Mouse (Mus musculus) splenic B cell, adult 2 months (primary cell): ENCODE measurements at regions not wholly inside any gene's neighbourhood (a gene's known extent, or its start where the extent isn't known, plus 50 kb on each side); places are given as distances from the start of the nearest gene placed in this dataset.
A peak's percentile ranks its signal among the peaks of the same experiment; 100 is the strongest.

Experiments used
- DNase-seq: peaks from one replicate; pipeline ENCODE4 v3.0.0-alpha.2; 2011; ENCODE audit warnings: low read depth, low spot score
- H3K27me3 ChIP-seq: 2 replicates; pipeline ENCODE4 v1.6.1; 2012; ENCODE audit warnings: mild to moderate bottlenecking, low read length, moderate library complexity, mixed read lengths; ENCODE audit not compliant: control insufficient read depth, poor library complexity, insufficient read depth, severe bottlenecking
- H3K36me3 ChIP-seq: 2 replicates; pipeline ENCODE4 v1.6.1; 2012; ENCODE audit warnings: mild to moderate bottlenecking, low read length, moderate library complexity, mixed read lengths; ENCODE audit not compliant: control insufficient read depth, poor library complexity, insufficient read depth, severe bottlenecking

DNA sequence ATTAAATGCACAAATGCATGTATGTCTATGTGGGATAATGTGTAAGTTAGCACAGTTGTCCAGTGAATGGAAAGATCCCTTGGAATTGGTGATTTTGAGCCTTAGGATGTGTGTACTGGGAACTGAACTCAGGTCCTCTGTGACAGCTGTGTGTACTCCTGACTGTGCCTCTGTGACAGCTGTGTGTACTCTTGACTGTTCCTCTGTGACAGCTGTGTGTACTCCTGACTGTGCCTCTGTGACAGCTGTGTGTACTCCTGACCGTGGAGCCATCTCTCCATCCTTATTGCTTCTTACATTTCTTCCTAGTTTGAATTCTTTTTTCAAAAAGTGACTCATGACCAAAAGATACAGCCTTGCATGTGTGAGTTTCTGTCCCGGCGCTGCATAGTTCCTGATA is 239.7 kb downstream of the Gpat3 start:
- DNase-seq = no peak
- Histone ChIP-seq H3K27me3 (no peaks in the 10 kb centered on the region), H3K36me3 (no peaks in the 10 kb centered on the region)

DNA sequence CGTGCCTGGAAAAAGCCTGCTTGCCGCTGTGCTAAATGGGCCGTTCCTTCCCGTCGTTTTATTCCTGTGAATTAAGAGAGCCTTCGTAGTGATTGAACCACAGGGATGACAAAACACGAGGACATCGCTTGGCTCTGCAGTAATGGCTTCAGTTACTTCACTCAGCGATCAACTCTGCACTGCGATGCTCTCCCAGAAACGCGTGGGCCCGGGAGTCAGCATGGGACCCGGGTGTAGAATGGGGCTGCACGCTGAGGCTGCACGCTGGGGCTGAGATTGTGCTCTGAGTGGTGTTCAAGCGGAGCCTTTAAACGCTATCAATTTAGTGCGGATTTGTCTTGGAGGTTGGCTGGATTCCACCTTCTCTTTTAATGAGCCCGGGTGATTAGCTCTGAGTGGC is 237.1 kb downstream of the Gpat3 start:
- no peaks in the 10 kb centered on the region for H3K27me3 ChIP-seq
- H3K36me3 ChIP-seq = no peaks in the 10 kb centered on the region
- no peak for DNase-seq

- DNase-seq = no peak
- H3K27me3 ChIP-seq = no peaks in the 10 kb centered on the region
- H3K36me3 ChIP-seq = no peaks in the 10 kb centered on the region
These were observed 218.8 kb downstream of the Gpat3 start for GRCm38 (mm10) chr5:101064308-101064707.

DNA sequence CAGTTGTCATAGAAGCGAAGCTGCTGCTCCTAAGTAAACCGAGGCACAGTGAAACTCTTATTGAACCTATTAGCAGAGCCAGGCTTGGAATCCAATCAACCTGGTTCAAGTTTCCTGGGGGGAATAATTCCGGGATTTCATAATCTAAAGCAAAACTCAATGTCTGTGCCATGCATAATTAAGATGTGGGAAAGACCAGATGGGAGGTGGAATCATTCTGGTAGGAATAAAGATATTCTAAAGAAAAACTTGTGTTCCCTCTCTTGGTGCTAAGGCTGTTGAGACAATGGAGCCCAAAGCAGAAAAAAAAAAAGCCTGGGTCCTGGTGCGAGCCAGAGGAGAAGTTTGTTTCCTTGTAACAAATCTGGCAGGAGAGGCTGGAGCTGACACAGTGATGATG is 217.7 kb downstream of the Gpat3 start:
- Histone ChIP-seq H3K27me3 (no peaks in the 10 kb centered on the region), H3K36me3 (no peaks in the 10 kb centered on the region)
- no peak for DNase-seq

DNA sequence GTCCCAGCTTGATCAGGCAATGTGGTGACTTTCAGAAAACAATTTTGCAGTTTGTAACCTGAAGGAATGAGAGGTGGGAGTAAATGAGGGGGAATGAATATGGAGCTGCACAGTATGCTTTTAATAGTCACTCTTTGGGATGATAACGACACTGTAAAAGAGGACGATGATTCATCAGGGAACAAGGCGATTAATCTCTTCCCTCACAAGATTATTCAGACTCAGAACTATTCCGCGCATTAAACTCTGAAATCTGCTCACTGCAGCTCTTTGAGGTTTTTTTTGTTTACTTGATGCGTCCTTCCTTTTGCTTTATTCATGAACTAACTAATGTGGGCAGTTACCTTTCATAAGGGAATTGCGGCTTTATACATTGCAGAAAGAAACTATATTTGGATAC is 206.1 kb downstream of the Gpat3 start:
- no peaks in the 10 kb centered on the region; the same call in 1 of the 2 replicates for H3K27me3 ChIP-seq
- no peaks in the 10 kb centered on the region for H3K36me3 ChIP-seq
- no peak for DNase-seq

- no peak for DNase-seq
- no peaks in the 10 kb centered on the region for H3K36me3 ChIP-seq
- no peaks in the 10 kb centered on the region for H3K27me3 ChIP-seq
These were observed 195.0 kb downstream of the Gpat3 start for GRCm38 (mm10) chr5:101040488-101040887.

- no peaks in the 10 kb centered on the region for H3K36me3 ChIP-seq
- DNase-seq = no peak
- no peaks in the 10 kb centered on the region for H3K27me3 ChIP-seq
These were observed 187.5 kb downstream of the Gpat3 start for GRCm38 (mm10) chr5:101032968-101033367.

DNA sequence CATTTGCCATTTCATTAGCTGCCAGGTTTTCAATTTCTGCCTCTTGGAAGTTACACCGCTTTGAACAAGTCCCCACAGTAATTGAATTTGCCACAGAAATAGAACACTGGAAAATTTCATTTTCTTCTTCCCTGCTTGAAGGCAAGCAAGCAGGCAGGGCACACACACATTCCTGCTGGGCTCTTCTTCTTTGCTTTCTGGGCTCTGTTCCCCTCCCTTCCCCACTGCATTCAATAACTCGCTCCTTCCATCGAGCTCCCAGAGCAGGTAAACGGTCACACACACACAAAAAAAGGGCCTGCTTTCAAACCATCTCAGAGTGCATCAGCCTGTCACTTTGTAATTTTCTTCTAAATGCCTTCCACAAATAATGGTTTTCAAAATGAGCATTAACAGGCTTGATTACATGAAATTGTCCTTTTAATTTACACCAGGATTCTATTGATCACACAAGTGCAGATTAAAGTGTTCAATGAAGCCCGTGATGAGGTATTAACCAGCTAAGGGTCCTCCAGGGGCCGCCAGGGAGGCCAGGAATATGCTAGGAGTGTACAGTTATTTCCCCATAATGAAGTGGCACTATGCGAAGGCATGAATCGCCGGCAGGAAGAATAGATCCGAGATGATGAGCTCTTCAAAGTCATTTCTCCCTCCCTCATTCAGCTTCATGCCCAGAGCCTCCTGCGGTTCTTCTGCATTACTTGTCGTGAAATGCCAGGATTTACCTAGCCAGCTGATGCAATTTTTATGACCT is 186.8 kb downstream of the Gpat3 start:
- Histone ChIP-seq H3K27me3 (no peaks in the 10 kb centered on the region), H3K36me3 (no peaks in the 10 kb centered on the region)
- no peak for DNase-seq

DNA sequence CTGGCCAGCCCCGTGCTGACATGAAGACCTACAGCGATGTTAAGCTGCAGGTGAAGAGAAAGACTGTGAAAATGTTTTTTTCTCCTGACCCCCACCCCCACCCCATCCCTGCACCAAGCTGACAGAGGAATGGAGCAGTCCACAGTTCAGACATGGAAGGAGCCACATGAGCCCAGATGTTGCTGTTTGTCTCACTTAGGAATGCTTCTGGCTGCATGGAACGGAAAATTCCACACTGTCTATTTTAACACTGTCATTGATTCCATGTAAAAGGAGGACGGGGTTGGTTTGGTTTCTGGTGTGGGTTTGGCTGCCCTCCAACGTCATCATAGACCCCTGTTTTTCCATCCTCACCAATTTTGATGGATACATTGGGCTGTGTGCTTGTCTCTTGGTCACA is 179.3 kb downstream of the Gpat3 start:
- H3K36me3 ChIP-seq = no peaks in the 10 kb centered on the region
- no peak for DNase-seq
- H3K27me3 ChIP-seq = no peaks in the 10 kb centered on the region

GRCm38 (mm10) chr5:101023784-101024183 is 178.3 kb downstream of the Gpat3 start:
- Histone ChIP-seq H3K27me3 (no peaks in the 10 kb centered on the region), H3K36me3 (no peaks in the 10 kb centered on the region)
- DNase-seq = no peak

DNA sequence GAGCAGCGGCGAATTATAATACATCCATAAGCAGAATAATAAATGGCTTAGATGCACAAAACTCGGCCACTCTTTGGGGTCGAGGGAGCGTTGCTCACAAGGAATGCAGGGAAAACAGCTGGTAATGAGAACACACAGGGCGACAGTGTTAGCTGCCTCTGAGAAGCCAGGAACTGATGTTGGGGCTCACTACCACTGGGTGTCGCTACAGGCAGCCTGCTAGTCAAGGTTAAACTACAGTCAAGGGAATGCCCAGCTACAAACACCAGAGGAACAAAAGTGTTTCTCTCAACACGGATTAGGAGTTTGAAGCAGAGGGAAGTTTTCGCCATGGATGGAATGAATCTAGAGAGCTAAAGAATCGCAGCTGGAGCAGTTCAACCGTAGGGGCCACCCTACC is 175.3 kb downstream of the Gpat3 start:
- no peaks in the 10 kb centered on the region for H3K36me3 ChIP-seq
- H3K27me3 ChIP-seq = no peaks in the 10 kb centered on the region
- DNase-seq = peak; percentile 50

- no peaks in the 10 kb centered on the region for H3K27me3 ChIP-seq
These were observed 168.3 kb downstream of the Gpat3 start for GRCm38 (mm10) chr5:101013844-101014243.

GRCm38 (mm10) chr5:101005216-101005615 is 159.7 kb downstream of the Gpat3 start:
- no peaks in the 10 kb centered on the region; the same call in 1 of the 2 replicates for H3K27me3 ChIP-seq
- DNase-seq = peak; percentile 6

More at GRCm38 (mm10) chr5:101013844-101014243, 168.3 kb downstream of the Gpat3 start:
- no peak for DNase-seq
- no peaks in the 10 kb centered on the region for H3K36me3 ChIP-seq

DNA sequence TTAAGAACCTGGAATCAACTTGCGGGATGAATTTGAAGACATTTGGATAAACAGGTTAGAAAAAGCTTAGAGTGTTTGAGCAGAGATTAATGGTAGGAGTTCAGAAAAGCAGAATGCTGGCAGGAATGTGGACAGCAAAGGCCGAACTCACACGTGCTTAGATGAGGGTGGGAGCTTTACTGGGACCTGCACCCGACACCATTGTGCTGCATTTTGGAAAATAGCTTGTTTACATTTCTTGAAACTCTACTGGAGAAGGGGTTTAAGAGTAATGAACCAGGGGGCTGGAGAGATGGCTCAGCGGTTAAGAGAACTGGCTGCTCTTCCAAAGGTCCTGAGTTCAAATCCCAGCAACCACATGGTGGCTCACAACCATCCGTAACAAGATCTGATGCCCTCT is 154.9 kb downstream of the Gpat3 start:
- H3K27me3 ChIP-seq = no peaks in the 10 kb centered on the region

More at GRCm38 (mm10) chr5:101005216-101005615, 159.7 kb downstream of the Gpat3 start:
- no peaks in the 10 kb centered on the region for H3K36me3 ChIP-seq

DNA sequence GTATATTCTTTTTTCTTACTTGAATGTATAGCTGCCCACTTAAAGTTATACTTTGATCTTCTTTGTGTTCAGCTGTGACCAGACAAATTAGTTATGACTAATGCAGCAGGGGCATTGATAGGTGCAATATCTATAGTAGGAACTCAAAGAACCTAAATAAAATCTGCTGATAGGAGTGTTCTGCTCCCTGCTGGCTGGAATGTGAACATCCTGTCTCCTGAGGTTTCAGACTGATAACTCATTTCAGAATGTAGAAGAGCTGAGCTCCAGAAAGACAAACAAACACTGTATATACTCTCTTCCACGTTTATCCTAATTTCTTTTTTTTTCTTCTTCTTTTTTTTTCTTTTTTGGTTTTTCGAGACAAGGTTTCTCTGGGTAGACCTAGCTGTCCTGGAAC is 146.9 kb downstream of the Gpat3 start:
- no peak for DNase-seq
- no peaks in the 10 kb centered on the region for H3K36me3 ChIP-seq
- no peaks in the 10 kb centered on the region for H3K27me3 ChIP-seq

More for the DNA sequence above, 154.9 kb downstream of the Gpat3 start:
- no peak for DNase-seq
- no peaks in the 10 kb centered on the region for H3K36me3 ChIP-seq

DNA sequence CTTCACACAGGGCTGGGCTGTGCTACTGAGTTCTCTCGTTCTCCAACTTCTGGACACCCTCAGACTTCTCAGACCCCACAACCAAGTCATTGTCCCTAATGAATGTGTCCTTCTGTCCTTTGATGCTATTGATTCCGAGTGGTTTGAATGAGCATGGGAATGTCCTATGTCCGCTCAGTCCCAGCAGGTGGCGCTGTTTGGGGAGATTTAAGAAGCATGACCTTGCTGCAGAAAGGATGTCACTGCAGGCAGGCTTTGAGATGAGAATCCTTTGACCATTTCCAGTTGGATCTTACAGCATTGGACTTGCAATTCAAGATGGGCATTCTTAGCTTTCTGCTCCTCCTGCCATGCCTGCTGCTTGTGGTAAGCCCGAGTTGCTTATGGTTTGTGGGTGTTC is 146.1 kb downstream of the Gpat3 start:
- peak; percentile 51 for DNase-seq
- no peaks in the 10 kb centered on the region for H3K27me3 ChIP-seq
- H3K36me3 ChIP-seq = no peaks in the 10 kb centered on the region
